Mouse (Mus musculus) G1E (cell line): ENCODE data around the gene Tomm34. TPM values are rescaled to one million over a fixed set of nuclear protein-coding genes. Genes with fewer than 3 reads are reported as not detected.
A peak's percentile ranks its signal among the peaks of the same experiment; 100 is the strongest.

Experiments
- ATAC-seq: 2 replicates; pipeline ENCODE4 v1.8.0; 2016; ENCODE audit warnings: mild to moderate bottlenecking; ENCODE audit not compliant: insufficient number of reproducible peaks, poor library complexity, low FRiP score, severe bottlenecking; ENCODE audit errors: extremely low read depth
- DNase-seq: peaks from one replicate; pipeline ENCODE4 v3.0.0; 2012; ENCODE audit warnings: low spot score
- H3K27me3 ChIP-seq: 2 replicates; pipeline ENCODE4 v1.6.1; 2012; ENCODE audit warnings: mild to moderate bottlenecking, low read length, inconsistent platforms; ENCODE audit not compliant: insufficient read depth
- H3K36me3 ChIP-seq: replicated peaks from 2 replicates; pipeline ENCODE3; 2012; ENCODE audit warnings: mild to moderate bottlenecking, inconsistent platforms
- H3K4me1 ChIP-seq: 2 replicates; pipeline ENCODE4 v1.6.1; 2012; ENCODE audit warnings: low read depth, low read length, inconsistent platforms, mixed read lengths; ENCODE audit not compliant: insufficient read depth
- H3K4me3 ChIP-seq: 2 replicates; pipeline ENCODE4 v1.5.1; 2012; ENCODE audit warnings: low read depth, mild to moderate bottlenecking, inconsistent platforms, low read length, moderate library complexity, mixed read lengths
- H3K9me3 ChIP-seq: replicated peaks from 2 replicates; pipeline ENCODE4 v1.6.1; 2012; ENCODE audit warnings: inconsistent platforms
- CTCF ChIP-seq: IDR thresholded peaks from 2 replicates; pipeline ENCODE4 v1.5.1; 2012; ENCODE audit warnings: low read depth, low read length, inconsistent platforms, mixed read lengths
- GATA1 ChIP-seq: IDR thresholded peaks from 2 replicates; pipeline ENCODE4 v1.6.1; 2012; ENCODE audit warnings: borderline replicate concordance, low read length, inconsistent platforms, mixed read lengths
- GATA2 ChIP-seq: IDR thresholded peaks from 2 replicates; pipeline ENCODE4 v1.6.1; 2012; ENCODE audit warnings: low read depth, low read length, inconsistent platforms, borderline replicate concordance
- POLR2AphosphoS5 ChIP-seq: IDR thresholded peaks from 2 replicates; pipeline ENCODE4 v1.6.1; 2012; ENCODE audit warnings: low read depth, low read length, inconsistent platforms; ENCODE audit not compliant: insufficient replicate concordance
- TAL1 ChIP-seq: conservative IDR thresholded peaks from 2 replicates; pipeline ENCODE4 v1.6.1; 2012; ENCODE audit warnings: low read depth, low read length, inconsistent platforms, mixed read lengths
- polyA plus RNA-seq: library from polyadenylated mRNA; stranded (reverse); fragments of >175 nt; gene quantifications from 2 replicates; pipeline ENCODE4 v1.2.3, GENCODE M21; 2012
- total RNA-seq, 2 experiments: library from RNA; stranded (forward) in 1 of 2; stranded (reverse) in 1 of 2; fragments of 200-1000 nt in 1 of 2; fragments of >200 nt in 1 of 2; fragmentation: Nextera tagmentation in 1 of 2; gene quantifications; 2 replicates each; pipeline ENCODE4 v1.2.3; 2014 to 2017

Gene Tomm34
- total RNA-seq (2014; fragmentation: Nextera tagmentation) (57.3 and 61.0 TPM in 2 replicates), total RNA-seq (2017) (63.0 and 65.3 TPM in 2 replicates), polyA plus RNA-seq (36.3 and 48.2 TPM in 2 replicates)

GRCm38 (mm10) chr2:164070765-164071436, at the start of gene Tomm34:
Gene Tomm34 (minus strand): TSS chr2:164071169.
- no peaks in the 10 kb centered on the region for H3K9me3 ChIP-seq
- peaks cover 40% of the 10 kb centered on the region for H3K36me3 ChIP-seq
- no peaks in the 10 kb centered on the region for H3K27me3 ChIP-seq
- no peak for TF ChIP-seq GATA1
- TF ChIP-seq TAL1 = no peak
- TF ChIP-seq GATA2 = no peak
- no peak for TF ChIP-seq POLR2AphosphoS5
- TF ChIP-seq CTCF = no peak
- peak within 1 kb of the TSS; percentile 94 for H3K4me3 ChIP-seq
- ATAC-seq = peak; percentile 80
- peaks cover 33% of the 10 kb centered on the region for H3K4me1 ChIP-seq
- DNase-seq = peak; percentile 93

- H3K27me3 ChIP-seq = no peaks in the 10 kb centered on the region
Measured at GRCm38 (mm10) chr2:164119503-164119902, 48.5 kb upstream of the Tomm34 start.

GRCm38 (mm10) chr2:164115531-164115930, 44.6 kb upstream of the Tomm34 start:
- DNase-seq (no peak), ATAC-seq (no peak)
- TF ChIP-seq TAL1 (no peak), CTCF (no peak), GATA2 (no peak), POLR2AphosphoS5 (no peak), GATA1 (no peak)
- H3K36me3 ChIP-seq = peaks cover 88% of the 10 kb centered on the region
- H3K27me3 ChIP-seq = no peaks in the 10 kb centered on the region
- no peak overlapping the region for H3K4me3 ChIP-seq
- H3K4me1 ChIP-seq = no peaks in the 10 kb centered on the region
- H3K9me3 ChIP-seq = no peaks in the 10 kb centered on the region

More at GRCm38 (mm10) chr2:164119503-164119902, 48.5 kb upstream of the Tomm34 start:
- no peak for TF ChIP-seq GATA1
- no peak for TF ChIP-seq GATA2
- TF ChIP-seq POLR2AphosphoS5 = no peak
- no peak for TF ChIP-seq CTCF
- no peak for TF ChIP-seq TAL1
- no peak for DNase-seq
- peaks cover 86% of the 10 kb centered on the region for H3K36me3 ChIP-seq
- no peaks in the 10 kb centered on the region for H3K4me1 ChIP-seq
- no peak for ATAC-seq
- H3K4me3 ChIP-seq = no peak overlapping the region
- no peaks in the 10 kb centered on the region for H3K9me3 ChIP-seq

- no peaks in the 10 kb centered on the region for H3K27me3 ChIP-seq
- no peaks in the 10 kb centered on the region for H3K9me3 ChIP-seq
- ATAC-seq = no peak
- no peak for TF ChIP-seq GATA1
- no peak for TF ChIP-seq CTCF
- TF ChIP-seq GATA2 = no peak
- TF ChIP-seq POLR2AphosphoS5 = no peak
- no peak for TF ChIP-seq TAL1
- no peak for DNase-seq
- peaks cover 84% of the 10 kb centered on the region for H3K36me3 ChIP-seq
- no peaks in the 10 kb centered on the region for H3K4me1 ChIP-seq
- no peak overlapping the region for H3K4me3 ChIP-seq
Measured at GRCm38 (mm10) chr2:164114051-164114450, 43.1 kb upstream of the Tomm34 start.

- H3K4me1 ChIP-seq = no peaks in the 10 kb centered on the region; the same call in 1 of the 2 replicates
- TF ChIP-seq TAL1 = no peak
- no peak for TF ChIP-seq GATA1
- no peak for TF ChIP-seq GATA2
- TF ChIP-seq POLR2AphosphoS5 = no peak
- no peak for TF ChIP-seq CTCF
- no peak for ATAC-seq
- no peak for DNase-seq
- H3K4me3 ChIP-seq = no peak overlapping the region
- no peaks in the 10 kb centered on the region for H3K27me3 ChIP-seq
- peaks cover 89% of the 10 kb centered on the region for H3K36me3 ChIP-seq
- H3K9me3 ChIP-seq = no peaks in the 10 kb centered on the region
Measured at GRCm38 (mm10) chr2:164111546-164111945, 40.6 kb upstream of the Tomm34 start.

GRCm38 (mm10) chr2:164108501-164108900, 37.5 kb upstream of the Tomm34 start:
- no peaks in the 10 kb centered on the region for H3K9me3 ChIP-seq
- H3K4me1 ChIP-seq = no peaks in the 10 kb centered on the region; the same call in 1 of the 2 replicates
- H3K36me3 ChIP-seq = peaks cover 90% of the 10 kb centered on the region
- DNase-seq = no peak
- no peak overlapping the region for H3K4me3 ChIP-seq
- H3K27me3 ChIP-seq = no peaks in the 10 kb centered on the region
- TF ChIP-seq GATA1 (no peak), GATA2 (no peak), TAL1 (no peak), CTCF (no peak), POLR2AphosphoS5 (no peak)
- no peak for ATAC-seq
